Mouse (Mus musculus) erythroblast, adult 5-6 weeks (primary cell): ENCODE data around the gene Mipol1. TPM values are rescaled to one million over a fixed set of nuclear protein-coding genes. Genes with fewer than 3 reads are reported as not detected.

ENCODE experiments used
- ATAC-seq: replicated peaks from 2 replicates; pipeline ENCODE4 v1.8.0; 2016; ENCODE audit warnings: moderate number of reproducible peaks, mild to moderate bottlenecking, moderate TSS enrichment, inconsistent platforms; ENCODE audit not compliant: poor library complexity, low FRiP score, severe bottlenecking
- total RNA-seq, 2 experiments: library from RNA; stranded (forward) in 1 of 2; stranded (reverse) in 1 of 2; fragments of 150-400 nt in 1 of 2; fragments of 200-764, 138-1000 nt in 1 of 2; gene quantifications; 2 replicates each; pipeline versions ENCODE4 v1.2.3 to v1.2.4; 2015 to 2017; ENCODE audit warnings: low replicate concordance in 2 of 2

Mipol1 gene
- total RNA-seq, 2 experiments from 2014 or later, result 0.60 TPM; not detected in 1

DNA sequence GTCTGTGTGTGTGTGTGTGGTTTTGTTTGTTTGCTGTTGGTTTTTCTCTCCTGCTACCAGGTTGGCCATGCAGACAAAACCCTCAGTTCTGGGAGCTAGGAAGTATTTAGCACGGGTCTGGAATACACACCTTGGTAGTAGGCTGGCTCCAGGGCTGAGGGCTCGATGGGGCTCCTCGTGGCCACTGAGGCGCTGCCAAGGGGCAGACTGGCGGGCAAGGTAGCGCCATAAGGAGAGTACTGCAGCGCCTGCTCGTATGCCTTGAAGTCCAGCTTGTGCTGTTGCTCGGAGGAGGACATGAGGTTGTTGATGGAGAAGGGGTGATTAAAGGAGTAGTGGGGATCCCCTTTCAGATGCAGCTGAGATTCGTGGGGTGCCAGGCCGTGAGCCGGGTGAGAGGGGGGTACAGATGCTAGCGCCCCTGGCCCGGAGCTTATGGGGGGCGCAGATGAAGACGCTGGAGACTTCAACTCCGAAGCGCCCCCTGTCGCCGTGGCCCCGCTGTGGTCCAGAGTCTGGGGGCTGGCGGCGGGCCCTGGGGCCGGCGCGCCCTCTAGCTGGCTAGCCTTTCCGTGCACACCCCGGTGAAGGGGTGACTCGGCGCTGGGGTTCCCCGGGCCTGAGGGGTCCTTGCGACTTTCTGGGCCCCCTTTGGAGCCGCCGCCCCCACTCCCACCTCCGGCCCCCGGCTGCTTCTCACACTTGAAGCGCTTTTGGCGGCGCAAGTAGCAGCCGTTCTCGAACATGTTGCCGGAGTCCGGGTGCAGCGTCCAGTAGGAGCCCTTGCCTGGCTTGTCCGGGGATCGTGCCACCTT lies 311.9 kb downstream of the Mipol1 start:
- no peak for ATAC-seq

DNA sequence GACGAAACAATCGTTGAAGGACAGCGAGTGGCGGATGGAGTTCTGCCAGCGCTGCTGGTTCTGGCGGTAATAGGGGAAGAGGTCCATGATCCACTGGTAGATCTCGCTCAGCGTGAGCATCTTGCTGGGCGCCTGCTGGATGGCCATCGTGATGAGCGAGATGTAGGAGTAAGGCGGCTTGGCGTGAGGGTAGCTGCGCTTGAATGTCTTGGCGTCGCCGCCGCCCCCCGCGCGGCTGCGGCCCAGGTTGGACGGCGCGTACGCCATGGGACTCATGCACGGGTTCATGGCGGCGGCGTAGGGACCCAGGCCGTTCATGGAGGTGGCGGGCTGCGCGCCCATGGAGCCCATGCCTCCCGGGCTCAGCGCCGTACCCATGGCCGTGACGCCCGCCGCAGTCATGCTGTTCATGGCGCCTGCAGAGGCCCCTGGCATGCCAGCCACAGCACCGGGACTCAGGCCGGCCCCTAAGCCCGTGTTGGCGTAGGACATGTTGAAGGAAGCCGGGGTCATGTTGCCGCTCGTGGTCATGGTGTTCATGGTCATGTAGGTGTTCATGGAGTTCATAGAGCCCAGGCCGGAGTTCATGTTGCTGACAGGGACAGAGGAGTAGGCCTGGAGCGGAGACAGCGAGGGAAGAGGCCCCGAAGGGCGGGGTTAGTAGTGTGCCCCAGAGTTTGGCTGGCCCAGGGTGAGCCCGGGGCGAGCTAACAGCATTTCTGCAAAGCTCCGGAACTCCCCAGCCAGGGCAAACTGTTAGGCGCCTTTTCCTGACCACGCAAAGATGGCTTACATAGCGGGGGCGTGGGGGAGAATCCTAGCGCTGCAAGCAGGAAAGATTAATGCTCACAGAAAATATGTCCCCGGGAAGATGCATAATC lies 312.8 kb downstream of the Mipol1 start:
- no peak for ATAC-seq

DNA sequence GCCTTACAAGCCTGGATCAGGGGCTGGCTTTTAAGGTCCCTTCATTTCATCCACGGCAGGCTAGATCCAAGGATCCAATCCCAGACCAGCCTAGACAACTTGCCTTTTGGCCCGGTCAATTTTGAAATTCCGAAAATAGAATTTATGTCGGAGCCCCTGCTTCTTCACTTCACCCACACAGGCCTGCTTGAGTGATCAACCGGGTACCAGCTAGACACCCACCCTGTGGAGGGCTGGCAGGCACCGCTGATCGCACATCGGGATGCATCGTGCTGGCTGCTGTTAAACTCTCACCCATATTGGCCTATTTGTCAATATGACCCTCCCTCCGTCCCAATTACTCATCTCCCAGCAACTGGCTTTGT lies 313.4 kb downstream of the Mipol1 start:
- no peak for ATAC-seq

DNA sequence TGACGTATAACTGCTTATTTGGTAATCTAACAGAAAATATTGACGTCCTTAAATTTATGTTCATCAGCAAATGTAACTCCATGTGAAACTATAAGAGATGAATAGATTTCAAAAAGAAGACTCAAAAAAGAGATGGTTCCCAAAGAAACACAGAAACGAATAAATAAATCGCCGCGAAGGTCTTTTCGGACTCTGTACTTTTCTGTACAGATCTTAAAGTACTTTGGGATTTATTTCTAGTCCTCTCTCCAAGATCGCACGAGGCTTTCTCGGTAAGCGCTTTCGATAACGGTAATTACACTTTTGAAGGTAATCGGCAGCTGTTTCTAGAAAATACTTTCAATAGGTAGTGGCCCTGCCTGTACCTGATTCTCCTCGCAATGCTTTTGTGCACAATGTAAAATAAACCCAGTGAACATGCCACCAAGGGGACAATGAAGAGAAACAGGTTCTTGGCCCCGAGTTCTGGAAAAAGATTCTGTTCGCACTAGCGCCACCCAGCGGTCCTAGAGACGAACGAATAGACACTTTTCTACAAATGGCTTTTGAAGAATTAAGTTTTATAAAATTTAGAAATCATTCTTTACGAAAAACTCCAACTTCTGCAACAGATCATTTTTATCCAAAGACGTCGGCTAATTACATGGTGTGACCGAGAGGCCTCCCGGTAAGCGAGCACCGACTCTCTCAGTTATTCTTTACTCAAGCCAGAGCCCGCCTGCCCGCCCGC lies 314.6 kb downstream of the Mipol1 start:
- no peak for ATAC-seq

DNA sequence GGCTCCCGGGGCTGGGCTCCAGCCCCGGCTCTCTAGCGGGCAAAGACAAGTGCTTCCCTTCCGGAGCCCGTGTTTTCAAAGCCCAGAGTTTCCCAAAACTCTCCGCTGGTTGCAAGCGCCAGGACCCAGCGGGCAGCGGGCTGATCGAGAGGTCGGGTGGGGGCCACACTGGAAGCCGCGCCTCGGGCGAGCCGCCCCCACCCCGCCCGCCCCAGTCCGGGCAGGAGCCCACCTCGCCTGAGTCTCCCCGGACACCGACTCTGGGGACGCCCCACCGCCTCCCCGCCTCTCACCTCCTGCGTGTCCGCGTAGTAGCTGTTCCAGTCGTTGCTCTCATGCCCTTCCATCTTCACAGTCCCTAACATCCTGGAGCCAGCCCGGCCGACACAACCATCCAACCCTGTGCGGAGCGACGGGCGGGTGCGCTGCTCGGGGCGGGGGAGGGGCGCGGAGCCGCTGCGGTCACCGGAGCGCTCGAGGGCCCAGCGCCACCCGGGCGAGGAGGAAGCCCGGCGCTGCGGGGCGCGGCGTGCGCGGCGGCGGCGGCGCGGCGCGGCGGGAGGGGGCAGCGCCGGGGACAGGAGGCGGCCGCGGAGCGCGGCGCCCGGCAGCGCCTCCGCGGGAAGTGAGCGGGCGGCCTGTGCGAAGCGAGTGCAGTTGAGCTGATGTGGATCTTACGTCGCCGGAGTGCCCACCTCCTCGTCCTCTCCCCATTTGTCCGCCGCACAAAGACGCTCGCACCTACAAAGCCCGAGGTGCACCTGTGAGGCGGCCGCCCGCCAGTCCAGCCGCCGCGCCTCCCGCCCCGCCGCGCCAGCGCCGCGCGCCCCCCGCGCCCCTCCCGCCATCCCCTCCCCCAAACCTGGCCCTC lies 315.4 kb downstream of the Mipol1 start:
- ATAC-seq, result no peak

Other genes with a start within 250 kb of the Mipol1 start
- gene Slc25a21, start 33.0 kb upstream of the Mipol1 start, total RNA-seq (2015; ENCODE audit: low replicate concordance), result 33.4 and 40.5 TPM in 2 replicates
- gene Slc25a21, start 33.0 kb upstream of the Mipol1 start, total RNA-seq (2017; ENCODE audit: low replicate concordance), result 33.8 and 48.9 TPM in 2 replicates
- 10.6 and 15.9 TPM in 2 replicates for gene Prps1l3, start within 50 bp of the Mipol1 start, total RNA-seq (2015; ENCODE audit: low replicate concordance)
- 16.3 and 20.1 TPM in 2 replicates for gene Prps1l3, start within 50 bp of the Mipol1 start, total RNA-seq (2017; ENCODE audit: low replicate concordance)